Mouse (Mus musculus) kidney, adult 8-10 months (tissue): ENCODE measurements around the gene Rfx7.
A peak's percentile ranks its signal among the peaks of the same experiment; 100 is the strongest.
"Not testable (repeated sequence)": the region's sequence is repeated elsewhere in the genome, so short reads cannot be mapped to it uniquely, and the experiment has no call there.

Experiments
- DNase-seq, 2 experiments: peaks; one replicate each; pipeline ENCODE4 v3.0.0; 2022

The Rfx7 gene

DNA sequence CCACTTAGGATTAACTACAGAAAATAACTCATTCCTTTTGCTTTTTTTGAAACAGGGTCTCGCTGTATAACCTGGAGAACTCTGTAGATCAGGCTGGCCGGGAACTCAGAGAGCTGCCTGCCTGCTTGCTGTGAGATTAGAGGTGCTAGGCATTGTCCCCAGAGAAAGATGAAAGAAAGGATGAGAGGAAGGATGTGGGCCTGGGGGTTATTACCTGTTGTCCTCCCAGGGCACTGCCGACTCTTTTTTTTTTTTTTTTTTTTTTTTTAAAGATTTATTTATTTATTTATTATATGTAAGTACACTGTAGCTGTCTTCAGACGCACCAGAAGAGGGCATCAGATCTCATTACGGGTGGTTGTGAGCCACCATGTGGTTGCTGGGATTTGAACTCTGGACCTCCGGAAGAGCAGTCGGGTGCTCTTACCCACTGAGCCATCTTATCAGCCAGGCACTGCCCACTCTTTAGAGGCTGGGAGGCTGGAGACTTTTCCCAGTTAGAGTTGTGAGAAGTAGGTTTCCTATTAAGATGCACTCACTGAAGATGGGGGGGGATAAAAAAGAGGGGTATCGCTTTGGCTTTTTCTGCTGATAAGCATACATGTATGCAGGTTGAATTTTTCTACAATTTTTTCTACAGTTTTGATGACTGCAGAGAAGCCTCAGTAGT, 134.4 kb downstream of the Rfx7 start:
- DNase-seq = not testable (repeated sequence)

DNA sequence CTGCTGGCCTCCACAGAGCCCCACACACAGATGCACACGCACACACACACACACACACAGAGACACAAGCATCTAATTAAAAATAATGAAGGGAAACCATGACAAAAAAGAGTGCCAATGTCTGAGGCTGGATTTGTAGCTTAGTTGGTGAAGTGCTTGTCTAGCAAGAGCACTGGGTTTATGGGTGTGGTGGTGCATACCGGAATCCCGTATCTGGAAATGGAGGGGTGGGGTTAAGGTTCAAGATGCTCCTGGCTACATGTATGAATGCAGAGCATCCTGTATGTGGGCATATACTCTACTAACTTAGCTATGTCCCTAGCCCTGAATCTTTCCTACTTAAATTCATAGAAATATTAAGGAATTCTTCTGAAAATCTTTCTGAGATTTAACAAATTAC, 135.1 kb downstream of the Rfx7 start:
- DNase-seq = no peak

DNA sequence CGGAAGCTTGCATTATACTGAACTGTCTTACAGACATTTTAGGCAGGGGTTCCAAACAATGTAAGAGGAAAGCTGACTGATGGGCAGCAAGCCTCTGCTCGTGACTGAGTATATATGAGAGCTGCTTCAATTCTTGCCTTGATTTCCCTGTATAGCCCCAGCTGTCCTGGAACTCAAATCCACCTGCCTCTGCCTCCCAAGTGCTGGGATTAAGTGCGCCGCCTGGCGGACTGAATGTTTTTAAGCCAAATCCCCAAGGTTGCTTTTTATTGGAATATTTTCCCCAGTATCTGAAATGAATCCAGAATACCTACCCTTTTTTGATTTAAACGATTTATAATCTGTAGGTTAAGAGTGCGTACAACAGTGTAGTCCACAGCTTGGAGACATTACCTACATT, 137.3 kb downstream of the Rfx7 start:
- DNase-seq = no peak

DNA sequence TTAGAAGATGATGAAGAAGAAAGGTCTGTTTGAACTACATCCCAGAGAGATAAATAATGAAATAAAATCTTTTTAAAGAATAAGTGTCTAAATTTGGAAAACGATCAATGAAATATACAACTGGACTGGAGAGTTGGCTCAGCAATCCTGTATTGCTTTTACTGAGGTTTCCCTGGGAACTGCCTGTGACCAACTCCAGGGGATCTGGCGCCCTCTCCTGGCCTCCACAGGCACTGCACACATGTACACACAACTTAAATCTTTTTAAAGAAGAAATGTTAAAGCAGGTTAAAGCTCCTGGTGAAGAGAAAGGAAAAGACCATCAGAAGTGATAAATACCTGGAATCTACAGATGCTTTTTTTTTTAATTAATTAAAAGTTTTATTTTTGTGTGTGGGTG, 140.3 kb downstream of the Rfx7 start:
- DNase-seq = peak; percentile 62 to 88
